In the genomic region with DNA sequence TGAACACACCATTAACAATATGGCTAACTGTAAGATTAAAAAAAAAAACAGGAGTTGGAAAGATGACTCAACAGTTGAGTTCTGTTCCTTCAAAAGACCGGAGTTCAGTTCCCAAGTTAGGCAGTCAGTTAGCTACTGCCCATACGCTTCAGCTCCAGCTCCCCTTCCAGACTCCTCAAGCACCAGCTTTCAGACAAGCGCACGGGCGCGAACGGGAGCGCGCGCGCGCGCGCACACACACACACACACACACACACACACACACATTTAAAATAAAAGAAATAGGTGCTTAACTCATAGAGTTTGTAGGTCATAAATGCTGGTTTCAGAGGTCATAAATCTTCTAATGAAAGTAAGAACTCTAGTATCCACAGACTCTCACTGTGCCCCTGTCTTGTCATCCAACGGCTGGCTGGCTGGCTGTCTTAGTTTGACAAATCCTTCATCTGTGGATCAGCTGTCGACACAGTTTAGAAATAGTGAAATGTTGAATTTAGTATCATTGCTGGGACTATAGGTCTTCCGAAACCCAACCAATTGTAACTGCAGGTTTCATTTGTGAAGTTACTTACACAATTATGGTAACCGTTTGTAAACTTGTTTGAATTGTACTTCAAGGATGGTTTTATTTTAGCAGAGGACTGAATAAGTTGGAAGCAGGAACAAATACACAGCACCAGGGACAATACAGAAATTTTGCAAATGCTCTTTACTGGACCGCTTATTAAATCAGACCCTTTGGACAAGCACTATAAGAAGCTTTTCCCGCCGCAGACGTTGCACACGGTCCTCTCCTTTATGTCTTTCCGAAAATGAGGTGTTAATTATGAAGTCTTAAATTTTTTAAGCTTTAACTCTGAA, we compare ENCODE assay signal across 9 mouse cellular contexts. TPM values are rescaled to one million over a fixed set of nuclear protein-coding genes. Genes with fewer than 3 reads are reported as not detected.
DNase-seq lines count a peak whose midpoint lies in the region; ATAC-seq and TF ChIP-seq lines count a peak whose summit lies in the region.
"Had no signal": no experiment of that assay in that cellular context is flagged by ENCODE, and none has a peak within 500 bp of the region (broad histone marks: within the 10 kb centered on the region; RNA-seq: fewer than 3 reads in every experiment).

No protein-coding gene starts in this region.

- H3K36me3 ChIP-seq in heart, embryonic 11.5 days (ENCODE audit: control insufficient read depth, insufficient read depth, low read length), result no peaks in the 10 kb centered on the region
- no peaks in the 10 kb centered on the region for H3K36me3 ChIP-seq in small intestine, adult 2 months (ENCODE audit: control insufficient read depth, insufficient read depth, low read length)

- 1% methylated on average over 24 of the region's 24 CpGs for WGBS in heart, embryonic 11.5 days (ENCODE audit: insufficient replicate concordance)
- under 1% methylated on average over 24 of the region's 24 CpGs for WGBS in small intestine, adult 2 months

- no peak for TF ChIP-seq POLR2A in small intestine, adult 2 months (IDR thresholded peaks at IDR 0.05; ENCODE audit: low read depth, low read length)

- peak overlapping the region; percentile 23; the same call in 1 of the 2 replicates for H3K27ac ChIP-seq in heart, embryonic 11.5 days (ENCODE audit: low read depth, low read length)
- no peak overlapping the region for H3K27ac ChIP-seq in small intestine, adult 2 months (ENCODE audit: insufficient read depth, low read depth, low read length)

- no peak for ATAC-seq in heart, embryonic 11.5 days (replicated peaks; ENCODE audit: insufficient number of reproducible peaks, low FRiP score, low TSS enrichment)
- no peak for ATAC-seq in activated CD4-positive, CD25-positive, alpha-beta regulatory T cell, adult 4 months

- peak overlapping the region; percentile 67 for H3K4me3 ChIP-seq in heart, embryonic 11.5 days (ENCODE audit: low read depth, low read length)
- H3K4me3 ChIP-seq in small intestine, adult 2 months (ENCODE audit: low read depth, low read length), result peak overlapping the region; percentile 57

- peak overlapping the region; percentile 74 for H3K4me2 ChIP-seq in heart, embryonic 11.5 days

- no peaks in the 10 kb centered on the region for H3K9me3 ChIP-seq in heart, embryonic 11.5 days (replicated peaks; ENCODE audit: control insufficient read depth, low read length)

- peak overlapping the region; percentile 72 for H3K9ac ChIP-seq in heart, embryonic 11.5 days (ENCODE audit: low read depth, low read length)

- peak; percentile 63 for DNase-seq in B cell, adult 2 months
- peak; percentile 78 for DNase-seq in MN1 (ENCODE audit: low spot score)
- peak; percentile 92 for DNase-seq in embryo, embryonic 10 days (ENCODE audit: low spot score)
- peak; percentile 62 to 68 for DNase-seq in kidney, postnatal 25 days
- DNase-seq in lung, postnatal 36 days, result peak; percentile 72

- no peak for TF ChIP-seq CTCF in small intestine, adult 2 months (IDR thresholded peaks at IDR 0.05; ENCODE audit: extremely low read depth, insufficient read length, insufficient replicate concordance, low read depth, low read length)

- no peaks in the 10 kb centered on the region for H3K27me3 ChIP-seq in heart, embryonic 11.5 days (ENCODE audit: control insufficient read depth, insufficient read depth, low read length)
- H3K27me3 ChIP-seq in small intestine, adult 2 months (ENCODE audit: control insufficient read depth, insufficient read depth, low read length), result no peaks in the 10 kb centered on the region

- H3K4me1 ChIP-seq in heart, embryonic 11.5 days (ENCODE audit: control insufficient read depth, insufficient read depth, low read length), result peaks cover 6% of the 10 kb centered on the region; the same call in 1 of the 2 replicates
- no peaks in the 10 kb centered on the region for H3K4me1 ChIP-seq in small intestine, adult 2 months (ENCODE audit: control insufficient read depth, insufficient read depth, insufficient read length, low read length)

RNA-seq across cellular contexts. Expression of gene Btn1a1, which starts 16.2 kb away (rescaled TPM):
- 0.97 and 1.7 TPM in 2 replicates for polyA plus RNA-seq in heart, embryonic 11.5 days (2014; fragmentation: Nextera tagmentation; extraction: Ambion mirVana)
- polyA plus RNA-seq in small intestine, adult 2 months (2012; rRNA removed), result 0.05 TPM in 1 of 2 replicates, not detected in the other
- polyA plus RNA-seq in activated CD4-positive, CD25-positive, alpha-beta regulatory T cell, adult 4 months (2017; shearing (Covaris generic)), result not detected

RNA-seq across cellular contexts. Expression of gene Abt1, which starts 25.8 kb away (rescaled TPM):
- 8.9 and 9.8 TPM in 2 replicates for polyA plus RNA-seq in heart, embryonic 11.5 days (2014; fragmentation: Nextera tagmentation; extraction: Ambion mirVana)
- 0.95 and 1.2 TPM in 2 replicates for polyA plus RNA-seq in small intestine, adult 2 months (2012; rRNA removed)
- polyA plus RNA-seq in activated CD4-positive, CD25-positive, alpha-beta regulatory T cell, adult 4 months (2017; shearing (Covaris generic)), result 10 to 100 TPM; 10.4 to 11.1 TPM

RNA-seq across cellular contexts. Expression of gene Btn2a2, which starts 39.2 kb away (rescaled TPM):
- 0.59 and 0.80 TPM in 2 replicates for polyA plus RNA-seq in heart, embryonic 11.5 days (2014; fragmentation: Nextera tagmentation; extraction: Ambion mirVana)
- not detected in 2 replicates for polyA plus RNA-seq in small intestine, adult 2 months (2012; rRNA removed)
- not detected for polyA plus RNA-seq in activated CD4-positive, CD25-positive, alpha-beta regulatory T cell, adult 4 months (2017; shearing (Covaris generic))
- polyA plus RNA-seq: gonadal fat pad, adult 2 months had no signal
